Mouse (Mus musculus): ENCODE measurements around the gene Wnt9a. TPM values are rescaled to one million over a fixed set of nuclear protein-coding genes. Genes with fewer than 3 reads are reported as not detected.

Gene Wnt9a
- polyA plus RNA-seq, 2 experiments, result 0.04 to 0.12 TPM

DNA sequence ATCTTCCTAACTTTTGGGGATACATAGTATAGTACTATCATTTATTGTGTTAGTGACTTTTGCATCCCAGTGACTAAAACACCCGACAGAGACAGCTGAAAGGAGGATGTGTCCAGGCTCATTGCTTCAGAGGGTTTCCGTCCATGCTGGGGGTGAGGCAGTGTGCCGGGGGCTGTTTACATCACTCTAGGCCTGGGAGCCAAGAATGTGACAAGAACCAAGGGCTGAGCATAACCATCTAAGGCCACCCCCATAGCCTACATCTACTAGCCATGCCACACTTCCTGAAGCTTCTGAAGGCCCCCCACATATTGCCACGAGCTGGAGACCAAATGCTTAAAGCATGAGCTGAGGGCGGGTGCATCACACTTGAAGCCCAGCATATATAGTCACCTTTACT lies 18.0 kb downstream of the Wnt9a start:
- Histone ChIP-seq H3K9me3 (ENCODE audit: control insufficient read depth, low read length) (no peaks in the 10 kb centered on the region), H3K36me3 (replicated peaks; ENCODE audit: control insufficient read depth, insufficient read depth, low read depth) (no peaks in the 10 kb centered on the region), H3K4me1 (replicated peaks; ENCODE audit: control insufficient read depth in 2 of 2, insufficient read depth in 2 of 2, low read length in 1 of 2) (no peaks in the 10 kb centered on the region), H3K27ac (no peak overlapping the region), H3K4me2 (ENCODE audit: low read depth) (no peak overlapping the region), H3K4me3 (ENCODE audit: insufficient read depth in 1 of 2, low read depth in 2 of 2, low read length in 2 of 2) (no peak overlapping the region), H3K9ac (replicated peaks) (no peak overlapping the region), H3K27me3 (ENCODE audit: control insufficient read depth, insufficient read depth, low read length) (no peaks in the 10 kb centered on the region)
- DNase-seq (ENCODE audit: low read depth in 3 of 3, low spot score in 3 of 3) (no peak), ATAC-seq (ENCODE audit: insufficient read depth) (no peak)
- TF ChIP-seq EP300 (IDR thresholded peaks at IDR 0.05; ENCODE audit: low read depth) (no peak), CTCF (IDR thresholded peaks at IDR 0.05; ENCODE audit: low read depth) (no peak)
- WGBS (ENCODE audit: insufficient replicate concordance), result 63% methylated on average over 5 of the region's 5 CpGs

DNA sequence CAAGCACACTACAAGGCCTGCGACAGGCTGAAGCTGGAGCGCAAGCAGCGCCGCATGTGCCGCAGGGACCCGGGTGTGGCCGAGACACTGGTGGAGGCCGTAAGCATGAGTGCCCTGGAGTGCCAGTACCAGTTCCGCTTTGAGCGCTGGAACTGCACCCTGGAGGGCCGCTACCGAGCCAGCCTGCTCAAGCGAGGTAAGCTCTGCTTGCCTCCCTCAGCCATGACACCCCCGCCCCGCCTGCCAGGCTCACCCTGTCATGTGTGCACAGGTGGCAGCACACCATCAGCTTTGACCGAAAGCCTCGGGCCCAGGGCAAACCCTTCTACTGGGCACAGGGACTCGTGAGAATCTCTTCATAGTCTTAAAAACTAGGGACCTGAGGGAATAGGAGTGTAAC lies 20.9 kb downstream of the Wnt9a start:
- Histone ChIP-seq H3K9ac (replicated peaks) (no peak overlapping the region), H3K4me3 (ENCODE audit: insufficient read depth in 1 of 2, low read depth in 2 of 2, low read length in 2 of 2) (no peak overlapping the region), H3K4me2 (ENCODE audit: low read depth) (no peak overlapping the region), H3K9me3 (ENCODE audit: control insufficient read depth, low read length) (no peaks in the 10 kb centered on the region), H3K4me1 (replicated peaks; ENCODE audit: control insufficient read depth in 2 of 2, insufficient read depth in 2 of 2, low read length in 1 of 2) (no peaks in the 10 kb centered on the region), H3K27me3 (ENCODE audit: control insufficient read depth, insufficient read depth, low read length) (no peaks in the 10 kb centered on the region), H3K36me3 (replicated peaks; ENCODE audit: control insufficient read depth, insufficient read depth, low read depth) (no peaks in the 10 kb centered on the region), H3K27ac (no peak overlapping the region)
- no peak for DNase-seq (ENCODE audit: low read depth in 3 of 3, low spot score in 3 of 3)
- TF ChIP-seq EP300 (IDR thresholded peaks at IDR 0.05; ENCODE audit: low read depth) (no peak), CTCF (IDR thresholded peaks at IDR 0.05; ENCODE audit: low read depth) (no peak)
- no peak for ATAC-seq (ENCODE audit: insufficient read depth)
- 69% methylated on average over 18 of the region's 18 CpGs for WGBS (ENCODE audit: insufficient replicate concordance)

DNA sequence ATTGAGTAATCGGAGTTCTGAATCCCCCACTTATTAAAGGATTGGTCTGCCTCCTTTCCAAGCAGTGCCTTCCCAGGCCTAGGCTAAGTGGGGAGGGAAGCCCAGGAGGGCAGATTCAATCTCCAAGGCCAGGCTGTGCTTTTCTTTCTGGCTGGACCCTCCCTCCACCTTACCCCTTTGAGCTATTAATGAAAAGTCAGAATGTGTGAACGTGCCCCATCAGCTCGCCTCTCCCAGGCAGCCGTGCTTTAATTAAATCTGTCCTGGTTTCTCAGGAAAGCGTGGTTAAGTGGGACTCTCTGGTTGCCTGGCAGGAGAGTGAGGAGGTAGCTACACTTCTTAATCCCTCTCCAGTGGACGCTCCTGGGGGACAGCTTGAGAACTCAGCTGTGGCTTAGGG lies 22.9 kb downstream of the Wnt9a start:
- ATAC-seq (ENCODE audit: insufficient read depth) (no peak), DNase-seq (ENCODE audit: low read depth in 3 of 3, low spot score in 3 of 3) (no peak)
- Histone ChIP-seq H3K27me3 (ENCODE audit: control insufficient read depth, insufficient read depth, low read length) (no peaks in the 10 kb centered on the region), H3K4me3 (ENCODE audit: insufficient read depth in 1 of 2, low read depth in 2 of 2, low read length in 2 of 2) (no peak overlapping the region), H3K9me3 (ENCODE audit: control insufficient read depth, low read length) (no peaks in the 10 kb centered on the region), H3K4me1 (replicated peaks; ENCODE audit: control insufficient read depth in 2 of 2, insufficient read depth in 2 of 2, low read length in 1 of 2) (no peaks in the 10 kb centered on the region), H3K4me2 (ENCODE audit: low read depth) (no peak overlapping the region), H3K9ac (replicated peaks) (no peak overlapping the region), H3K27ac (no peak overlapping the region), H3K36me3 (replicated peaks; ENCODE audit: control insufficient read depth, insufficient read depth, low read depth) (no peaks in the 10 kb centered on the region)
- WGBS (ENCODE audit: insufficient replicate concordance), result 48% methylated on average over 6 of the region's 6 CpGs
- no peak for TF ChIP-seq CTCF (IDR thresholded peaks at IDR 0.05; ENCODE audit: low read depth)
- TF ChIP-seq EP300 (IDR thresholded peaks at IDR 0.05; ENCODE audit: low read depth), result no peak

DNA sequence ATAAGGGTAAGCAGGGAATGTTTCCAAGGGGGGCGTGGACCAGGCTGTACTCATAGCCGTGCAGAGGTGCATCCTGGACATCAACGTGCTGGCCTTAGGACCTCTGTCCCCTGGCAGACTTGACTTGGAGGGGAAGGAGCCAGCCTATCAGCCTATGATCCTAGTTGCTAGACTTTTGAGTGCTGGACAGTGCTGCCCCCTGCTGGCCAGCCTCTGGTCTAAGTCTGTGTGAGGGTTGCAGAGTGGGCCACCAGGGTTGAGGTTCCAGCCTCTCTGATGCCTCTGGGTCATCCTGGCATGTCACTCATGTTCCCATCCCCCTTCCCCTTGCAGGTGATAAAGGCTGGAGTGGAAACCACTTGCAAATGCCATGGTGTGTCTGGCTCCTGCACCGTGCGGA lies 23.8 kb downstream of the Wnt9a start:
- WGBS (ENCODE audit: insufficient replicate concordance), result 40% methylated on average over 5 of the region's 5 CpGs
- DNase-seq (ENCODE audit: low read depth in 3 of 3, low spot score in 3 of 3) (peak; percentile 20 to 32 (median 23)), ATAC-seq (ENCODE audit: insufficient read depth) (no peak)
- no peaks in the 10 kb centered on the region for H3K4me1 ChIP-seq (replicated peaks; ENCODE audit: control insufficient read depth in 2 of 2, insufficient read depth in 2 of 2, low read length in 1 of 2)
- no peak overlapping the region for H3K9ac ChIP-seq (replicated peaks)
- no peaks in the 10 kb centered on the region for H3K27me3 ChIP-seq (ENCODE audit: control insufficient read depth, insufficient read depth, low read length)
- no peak overlapping the region for H3K4me3 ChIP-seq (ENCODE audit: insufficient read depth in 1 of 2, low read depth in 2 of 2, low read length in 2 of 2)
- H3K9me3 ChIP-seq (ENCODE audit: control insufficient read depth, low read length), result no peaks in the 10 kb centered on the region
- no peak overlapping the region for H3K4me2 ChIP-seq (ENCODE audit: low read depth)
- no peaks in the 10 kb centered on the region for H3K36me3 ChIP-seq (replicated peaks; ENCODE audit: control insufficient read depth, insufficient read depth, low read depth)
- H3K27ac ChIP-seq, result no peak overlapping the region
- TF ChIP-seq CTCF (IDR thresholded peaks at IDR 0.05; ENCODE audit: low read depth) (peak; percentile 93), EP300 (IDR thresholded peaks at IDR 0.05; ENCODE audit: low read depth) (no peak)

DNA sequence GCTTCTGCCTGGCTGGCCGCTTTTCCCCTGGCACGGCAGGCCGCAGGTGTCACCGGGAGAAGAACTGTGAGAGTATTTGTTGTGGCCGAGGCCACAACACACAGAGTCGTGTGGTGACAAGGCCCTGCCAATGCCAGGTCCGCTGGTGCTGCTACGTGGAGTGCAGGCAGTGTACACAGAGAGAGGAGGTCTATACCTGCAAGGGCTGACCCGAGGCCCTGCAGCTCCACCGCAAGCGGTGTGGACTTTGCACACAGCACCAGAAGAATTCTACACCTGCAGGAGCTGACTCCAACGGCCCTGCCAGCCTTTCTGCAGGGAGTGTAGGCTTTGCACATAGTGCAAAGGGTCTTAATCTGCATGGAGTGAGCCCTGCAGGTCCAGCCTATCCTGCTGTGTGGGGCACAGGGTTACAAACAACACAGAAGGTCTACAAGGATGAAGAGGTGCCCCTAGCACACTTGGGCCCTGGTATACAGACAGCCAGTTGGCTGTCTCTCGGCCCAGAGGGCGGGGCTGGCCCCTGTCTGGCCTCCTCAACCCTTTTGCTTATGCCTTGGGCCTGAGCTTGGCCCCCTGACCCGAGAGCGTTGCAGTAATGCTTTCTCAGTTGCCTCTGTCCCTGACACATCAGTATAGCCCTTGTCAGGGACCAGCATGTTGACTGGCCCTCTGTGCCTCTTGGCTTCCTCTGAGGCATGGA lies 24.6 kb downstream of the Wnt9a start:
- TF ChIP-seq CTCF (IDR thresholded peaks at IDR 0.05; ENCODE audit: low read depth) (no peak), EP300 (IDR thresholded peaks at IDR 0.05; ENCODE audit: low read depth) (no peak)
- no peak for DNase-seq (ENCODE audit: low read depth in 3 of 3, low spot score in 3 of 3)
- no peak overlapping the region for H3K27ac ChIP-seq
- H3K27me3 ChIP-seq (ENCODE audit: control insufficient read depth, insufficient read depth, low read length), result no peaks in the 10 kb centered on the region
- no peak overlapping the region for H3K4me3 ChIP-seq (ENCODE audit: insufficient read depth in 1 of 2, low read depth in 2 of 2, low read length in 2 of 2)
- WGBS (ENCODE audit: insufficient replicate concordance), result 58% methylated on average over 16 of the region's 16 CpGs
- ATAC-seq (ENCODE audit: insufficient read depth), result no peak
- no peaks in the 10 kb centered on the region for H3K9me3 ChIP-seq (ENCODE audit: control insufficient read depth, low read length)
- H3K4me1 ChIP-seq (replicated peaks; ENCODE audit: control insufficient read depth in 2 of 2, insufficient read depth in 2 of 2, low read length in 1 of 2), result no peaks in the 10 kb centered on the region
- no peaks in the 10 kb centered on the region for H3K36me3 ChIP-seq (replicated peaks; ENCODE audit: control insufficient read depth, insufficient read depth, low read depth)
- H3K4me2 ChIP-seq (ENCODE audit: low read depth), result no peak overlapping the region
- no peak overlapping the region for H3K9ac ChIP-seq (replicated peaks)

All from liver, embryonic 14.5 days (tissue).